17 mouse cellular contexts compared by ENCODE assay signal in genomic region chr6:37283336-37283735, GRCm38 (mm10). TPM values are rescaled to one million over a fixed set of nuclear protein-coding genes. Genes with fewer than 3 reads are reported as not detected.
DNase-seq lines count a peak whose midpoint lies in the region; ATAC-seq and TF ChIP-seq lines count a peak whose summit lies in the region.
"Had no signal": no experiment of that assay in that cellular context is flagged by ENCODE, and none has a peak within 500 bp of the region (broad histone marks: within the 10 kb centered on the region; RNA-seq: fewer than 3 reads in every experiment).

No protein-coding gene starts in this region.

- ATAC-seq in kidney, postnatal 0 days (replicated peaks; ENCODE audit: low FRiP score, low read depth) = no peak
- ATAC-seq in forebrain, embryonic 12.5 days (ENCODE audit: low FRiP score) = no peak
- ATAC-seq: forebrain, embryonic 13.5 days; forebrain, postnatal 0 days; hindbrain, postnatal 0 days had no signal

- no peak overlapping the region for H3K9ac ChIP-seq in kidney, postnatal 0 days (ENCODE audit: low read depth, low read length)
- no peak overlapping the region for H3K9ac ChIP-seq in forebrain, embryonic 12.5 days
- H3K9ac ChIP-seq: embryonic facial prominence, embryonic 12.5 days; forebrain, embryonic 13.5 days; forebrain, postnatal 0 days had no signal

- H3K79me3 ChIP-seq in C2C12 (ENCODE audit: low read depth) = no peaks in the 10 kb centered on the region

- no peak for TF ChIP-seq POLR2A in myocyte (IDR thresholded peaks at IDR 0.05; ENCODE audit: insufficient read length, low read depth)

- H3K27me3 ChIP-seq in kidney, postnatal 0 days (ENCODE audit: insufficient read depth, low read length) = no peaks in the 10 kb centered on the region
- no peaks in the 10 kb centered on the region for H3K27me3 ChIP-seq in C2C12 (ENCODE audit: control insufficient read depth, insufficient read depth, insufficient read length)
- H3K27me3 ChIP-seq in myocyte (ENCODE audit: control insufficient read depth, insufficient read depth, insufficient read length) = no peaks in the 10 kb centered on the region
- H3K27me3 ChIP-seq in forebrain, embryonic 12.5 days = no peaks in the 10 kb centered on the region
- H3K27me3 ChIP-seq: embryonic facial prominence, embryonic 12.5 days; forebrain, embryonic 13.5 days had no signal

- no peaks in the 10 kb centered on the region for H3K79me2 ChIP-seq in C2C12 (ENCODE audit: control insufficient read depth, insufficient read depth)
- H3K79me2 ChIP-seq in myocyte (ENCODE audit: control insufficient read depth, insufficient read depth) = no peaks in the 10 kb centered on the region

- no peak overlapping the region for H3K27ac ChIP-seq in kidney, postnatal 0 days
- H3K27ac ChIP-seq in forebrain, embryonic 12.5 days = no peak overlapping the region
- H3K27ac ChIP-seq: embryonic facial prominence, embryonic 12.5 days; forebrain, embryonic 13.5 days; hindbrain, postnatal 0 days had no signal

- no peak overlapping the region for H3ac ChIP-seq in C2C12 (ENCODE audit: control insufficient read depth, insufficient read length, low read depth)
- H3ac ChIP-seq in myocyte (ENCODE audit: control insufficient read depth, insufficient read length) = no peak overlapping the region

- no peak overlapping the region for H3K4me2 ChIP-seq in kidney, postnatal 0 days (ENCODE audit: low read length)
- H3K4me2 ChIP-seq in myocyte (ENCODE audit: low read depth) = peak overlapping the region; percentile 20
- no peak overlapping the region for H3K4me2 ChIP-seq in forebrain, embryonic 12.5 days
- H3K4me2 ChIP-seq: embryonic facial prominence, embryonic 12.5 days; forebrain, embryonic 13.5 days had no signal

- no peak overlapping the region for H3K4me3 ChIP-seq in kidney, postnatal 0 days (replicated peaks; ENCODE audit: low read depth, low read length)
- H3K4me3 ChIP-seq in C2C12 (ENCODE audit: insufficient read depth, poor library complexity, severe bottlenecking) = no peak overlapping the region
- no peak overlapping the region for H3K4me3 ChIP-seq in myocyte
- no peak overlapping the region for H3K4me3 ChIP-seq in forebrain, embryonic 12.5 days (replicated peaks)
- H3K4me3 ChIP-seq: embryonic facial prominence, embryonic 12.5 days; forebrain, embryonic 13.5 days had no signal

- no peak for TF ChIP-seq CTCF in kidney, postnatal 0 days (IDR thresholded peaks at IDR 0.05; ENCODE audit: low read depth)
- TF ChIP-seq CTCF in C2C12 (IDR thresholded peaks at IDR 0.05; ENCODE audit: control insufficient read depth, insufficient read depth, insufficient read length) = no peak

- H3K4me1 ChIP-seq in kidney, postnatal 0 days (replicated peaks; ENCODE audit: insufficient read depth, low read length) = no peaks in the 10 kb centered on the region
- no peaks in the 10 kb centered on the region for H3K4me1 ChIP-seq in forebrain, embryonic 12.5 days
- H3K4me1 ChIP-seq: embryonic facial prominence, embryonic 12.5 days; forebrain, embryonic 13.5 days had no signal

- peak; percentile 26 for DNase-seq in adrenal gland, postnatal 14 days
- DNase-seq in adrenal gland, adult 8-10 months = no peak
- peak; percentile 19 for DNase-seq in kidney, postnatal 0 days (ENCODE audit: low spot score)
- DNase-seq in kidney, postnatal 25 days = no peak
- no peak for DNase-seq in T-cell, adult 2 months (ENCODE audit: low spot score)
- DNase-seq: cerebellum, adult 11-12 months; cerebellum, adult 9-10 months; cerebellum, postnatal 25 days; forebrain, postnatal 0 days; gastrocnemius, postnatal 14 days; kidney, adult 11 months had no signal

- H3K9me3 ChIP-seq in kidney, postnatal 0 days (replicated peaks; ENCODE audit: low read length) = no peaks in the 10 kb centered on the region
- no peaks in the 10 kb centered on the region for H3K9me3 ChIP-seq in forebrain, embryonic 12.5 days
- H3K9me3 ChIP-seq: embryonic facial prominence, embryonic 12.5 days; forebrain, embryonic 13.5 days had no signal

- WGBS in kidney, postnatal 0 days = 21% methylated on average over 2 of the region's 2 CpGs
- 75% methylated on average over 2 of the region's 2 CpGs for WGBS in forebrain, embryonic 12.5 days

- no peaks in the 10 kb centered on the region for H3K36me3 ChIP-seq in kidney, postnatal 0 days (ENCODE audit: insufficient read depth, low read length)
- no peaks in the 10 kb centered on the region for H3K36me3 ChIP-seq in C2C12 (ENCODE audit: control insufficient read depth, insufficient read depth)
- no peaks in the 10 kb centered on the region for H3K36me3 ChIP-seq in myocyte (ENCODE audit: control insufficient read depth, insufficient read depth)
- H3K36me3 ChIP-seq in forebrain, embryonic 12.5 days (replicated peaks) = no peaks in the 10 kb centered on the region
- H3K36me3 ChIP-seq: embryonic facial prominence, embryonic 12.5 days had no signal

TF ChIP-seq in C2C12, 6 proteins besides CTCF, POLR2A, EP300 and RAD21:
- TF ChIP-seq FOSL1 (IDR thresholded peaks at IDR 0.05; ENCODE audit: insufficient read depth, low read length, poor library complexity, severe bottlenecking) (peak; percentile 62), MAX (IDR thresholded peaks at IDR 0.05) (peak; percentile 81), CEBPB (IDR thresholded peaks at IDR 0.05; ENCODE audit: low read depth) (no peak), USF1 (IDR thresholded peaks at IDR 0.05; ENCODE audit: low read depth) (no peak), MYOG (IDR thresholded peaks at IDR 0.05; ENCODE audit: control insufficient read depth, extremely low read depth, insufficient read length) (no peak)

TF ChIP-seq in myocyte, 11 proteins besides CTCF, POLR2A, EP300 and RAD21:
- TF ChIP-seq SRF (IDR thresholded peaks at IDR 0.05; ENCODE audit: control insufficient read depth, insufficient read length, low read depth) (no peak), REST (IDR thresholded peaks at IDR 0.05; ENCODE audit: insufficient read depth, insufficient read length) (no peak), TCF12 (IDR thresholded peaks at IDR 0.05; ENCODE audit: insufficient read depth, poor library complexity, severe bottlenecking) (no peak), CEBPB (IDR thresholded peaks at IDR 0.05; ENCODE audit: insufficient read depth, poor library complexity, severe bottlenecking) (no peak), E2F4 (IDR thresholded peaks at IDR 0.05; ENCODE audit: insufficient read depth) (no peak), POLR2AphosphoS2 (IDR thresholded peaks at IDR 0.05; ENCODE audit: insufficient read length, low read depth) (no peak), USF1 (IDR thresholded peaks at IDR 0.05; ENCODE audit: low read depth) (no peak), MAX (IDR thresholded peaks at IDR 0.05; ENCODE audit: low read depth) (no peak), MYOD1 (IDR thresholded peaks at IDR 0.05; ENCODE audit: control insufficient read depth in 1 of 3, insufficient read length in 2 of 3, low read depth in 2 of 3) (no peak)

RNA-seq across cellular contexts. Expression of gene Dgki, which starts 16.6 kb away (rescaled TPM):
- 2.2 and 2.4 TPM in 2 replicates for total RNA-seq in adrenal gland, postnatal 14 days (2021)
- 1 to 10 TPM; 2.3 to 6.9 (median 4.9) TPM for total RNA-seq in adrenal gland, adult 8-10 months (2022)
- polyA plus RNA-seq in kidney, postnatal 0 days (2015; fragmentation: Nextera tagmentation; extraction: Ambion mirVana) = 0.76 and 0.85 TPM in 2 replicates
- polyA plus RNA-seq in C2C12 (2012; fragmentation: generic; extraction: Trizol) = not detected
- polyA plus RNA-seq in myocyte (2012; fragmentation: generic; extraction: Trizol) = 0.02 TPM
- 4.0 and 4.1 TPM in 2 replicates for polyA plus RNA-seq in forebrain, embryonic 12.5 days (2016; fragmentation: Nextera tagmentation; extraction: Ambion mirVana)

Comparison
In these comparisons a context has a peak if more than half of its experiments do, and no peak if none do; other contexts are left out.
1. DNase-seq: peak in adrenal gland, postnatal 14 days (single experiment) and kidney, postnatal 0 days (single experiment); none in adrenal gland, adult 8-10 months (single experiment), kidney, postnatal 25 days (0 of 2) and T-cell, adult 2 months (single experiment).